Mouse (Mus musculus) liver, embryonic 14.5 days (tissue): ENCODE measurements around the gene Mrpl51.

Experiments
- CTCF ChIP-seq: IDR thresholded peaks from 2 replicates; pipeline ENCODE4 v1.5.1; 2016; ENCODE audit warnings: antibody characterized with exemption, low read depth, control low read depth
- EP300 ChIP-seq: IDR thresholded peaks from 2 replicates; pipeline ENCODE4 v1.6.1; 2016; ENCODE audit warnings: antibody characterized with exemption, low read depth

DNA sequence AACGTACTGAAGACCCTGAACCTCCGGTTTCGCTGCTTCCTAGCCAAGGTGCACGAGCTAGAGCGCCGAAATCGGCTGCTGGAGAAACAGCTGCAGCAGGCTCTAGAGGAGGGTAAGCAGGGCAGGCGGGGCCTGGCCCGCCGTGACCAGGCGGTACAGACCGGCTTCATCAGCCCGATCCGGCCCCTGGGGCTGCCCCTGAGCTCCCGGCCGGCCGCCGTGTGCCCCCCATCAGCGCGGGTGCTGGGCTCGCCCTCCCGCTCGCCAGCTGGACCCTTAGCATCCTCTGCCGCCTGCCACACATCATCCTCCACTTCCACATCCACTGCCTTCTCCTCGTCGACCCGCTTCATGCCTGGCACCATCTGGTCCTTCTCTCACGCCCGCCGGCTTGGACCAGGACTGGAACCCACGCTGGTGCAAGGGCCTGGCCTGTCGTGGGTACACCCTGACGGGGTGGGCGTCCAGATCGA lies 46.1 kb upstream of the Mrpl51 start:
- no peak for TF ChIP-seq EP300
- no peak for TF ChIP-seq CTCF
